Mouse (Mus musculus): ENCODE data around the gene Apool.

Gene Apool

GRCm38 (mm10) chrX:112310804-112311530 is at the start of gene Apool:
TSS of gene Apool (plus strand) at chrX:112311334.
- peak; percentile 86 for DNase-seq (ENCODE audit: low read depth, low spot score)

- DNase-seq (ENCODE audit: low read depth, low spot score) = no peak
Measured at GRCm38 (mm10) chrX:112273550-112273949, 37.6 kb upstream of the Apool start.

DNA sequence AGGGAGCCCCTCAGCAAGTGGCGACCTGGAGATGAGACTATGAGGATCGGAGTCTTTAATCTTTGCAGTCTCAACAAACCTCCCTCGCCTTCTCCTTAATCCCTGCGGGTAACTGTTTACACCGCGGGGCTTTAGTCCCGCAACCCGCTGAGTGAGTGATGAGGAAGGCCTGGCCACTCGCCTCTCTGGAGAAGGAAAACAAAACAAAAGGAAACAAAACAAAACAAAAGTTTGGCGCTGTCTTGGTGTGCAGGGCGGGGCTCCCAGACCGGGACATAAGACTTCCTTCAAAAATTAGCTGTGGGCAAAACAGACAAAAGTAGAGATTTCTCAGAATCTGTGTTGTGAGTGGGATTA is 375 bp downstream of the Apool start:
- DNase-seq (ENCODE audit: low read depth, low spot score) = peak; percentile 24

- DNase-seq (ENCODE audit: low read depth, low spot score) = no peak
Measured at GRCm38 (mm10) chrX:112312094-112312493, 960 bp downstream of the Apool start.

DNA sequence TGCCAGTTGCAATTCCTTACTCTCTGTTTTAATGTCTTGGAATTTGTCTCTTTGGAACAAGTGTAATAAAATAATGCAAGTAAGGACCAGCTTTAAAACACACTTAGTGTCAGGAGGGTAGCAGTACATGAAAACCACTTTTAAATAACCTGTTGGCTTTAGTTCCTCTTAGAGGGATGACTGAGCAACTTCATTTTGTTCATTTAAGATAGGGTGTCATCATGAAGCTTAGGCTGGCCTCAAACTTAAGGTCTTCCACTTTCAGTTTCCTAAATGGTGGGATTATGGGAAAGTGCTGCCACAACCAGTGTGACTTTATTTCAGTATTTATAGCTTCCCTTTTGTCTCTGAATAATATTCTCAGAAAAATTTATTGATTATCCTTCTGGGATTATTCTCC is 9.1 kb downstream of the Apool start:
- no peak for DNase-seq (ENCODE audit: low read depth, low spot score)

- no peak for DNase-seq (ENCODE audit: low read depth, low spot score)
Measured at GRCm38 (mm10) chrX:112339486-112339885, 28.4 kb downstream of the Apool start.

GRCm38 (mm10) chrX:112347467-112348394 is 36.6 kb downstream of the Apool start:
- DNase-seq (ENCODE audit: low read depth, low spot score) = peak; percentile 1

GRCm38 (mm10) chrX:112348395-112348791 is 37.3 kb downstream of the Apool start:
- DNase-seq (ENCODE audit: low read depth, low spot score) = peak; percentile 12

GRCm38 (mm10) chrX:112368426-112368825 is 57.3 kb downstream of the Apool start:
- DNase-seq (ENCODE audit: low read depth, low spot score) = peak; percentile 2

- DNase-seq (ENCODE audit: low read depth, low spot score) = peak; percentile 74
Measured at GRCm38 (mm10) chrX:112370577-112371410, 59.7 kb downstream of the Apool start.

- no peak for DNase-seq (ENCODE audit: low read depth, low spot score)
Measured at GRCm38 (mm10) chrX:112406679-112407078, 95.5 kb downstream of the Apool start, which contains the start of gene Satl1. TSS of gene Satl1 (minus strand) at chrX:112406779.

- DNase-seq (ENCODE audit: low read depth, low spot score) = no peak
Measured at GRCm38 (mm10) chrX:112412309-112412708, 101.2 kb downstream of the Apool start.

Measured in R1 (cell line).